Mouse (Mus musculus) E14TG2a.4 (cell line): ENCODE measurements around the gene Srek1ip1.

Experiments
- CTCF ChIP-seq: conservative IDR thresholded peaks from 2 replicates; pipeline ENCODE4 v1.5.1; 2014; ENCODE audit warnings: low read length
- NANOG ChIP-seq: IDR thresholded peaks from 2 replicates; pipeline ENCODE4 v1.6.1; 2014; ENCODE audit warnings: borderline replicate concordance, low read length, mixed read lengths
- POU5F1 ChIP-seq: IDR thresholded peaks from 2 replicates; pipeline ENCODE4 v1.6.1; 2014; ENCODE audit warnings: low read length, borderline replicate concordance

GRCm38 (mm10) chr13:104883566-104884249, 91.4 kb downstream of the Srek1ip1 start:
- no peak for TF ChIP-seq CTCF
- no peak for TF ChIP-seq POU5F1
- no peak for TF ChIP-seq NANOG
